Mouse (Mus musculus) R1 (cell line): ENCODE measurements around the gene Zfhx3.

Experiments
- DNase-seq: peaks from one replicate; pipeline ENCODE4 v3.0.0-alpha.2; 2018; ENCODE audit warnings: low read depth, low spot score

Zfhx3 gene

GRCm38 (mm10) chr8:108783155-108783554 is 840.7 kb downstream of the Zfhx3 start:
- DNase-seq = no peak

GRCm38 (mm10) chr8:108788156-108788761 is 845.8 kb downstream of the Zfhx3 start:
- DNase-seq = no peak

- DNase-seq = no peak
These were observed 846.3 kb downstream of the Zfhx3 start for GRCm38 (mm10) chr8:108788762-108789157.

GRCm38 (mm10) chr8:108790559-108791293 is 848.3 kb downstream of the Zfhx3 start:
- DNase-seq = peak; percentile 78

- DNase-seq = no peak
These were observed 853.6 kb downstream of the Zfhx3 start for GRCm38 (mm10) chr8:108796076-108796475.

- peak; percentile 27 for DNase-seq
These were observed 854.4 kb downstream of the Zfhx3 start for GRCm38 (mm10) chr8:108796882-108797281.

GRCm38 (mm10) chr8:108798012-108798411 is 855.6 kb downstream of the Zfhx3 start:
- peak; percentile 21 for DNase-seq

- no peak for DNase-seq
These were observed 856.8 kb downstream of the Zfhx3 start for GRCm38 (mm10) chr8:108799250-108799649.

GRCm38 (mm10) chr8:108800357-108800756 is 857.9 kb downstream of the Zfhx3 start:
- no peak for DNase-seq

- DNase-seq = no peak
These were observed 860.6 kb downstream of the Zfhx3 start for GRCm38 (mm10) chr8:108803017-108803416.

- no peak for DNase-seq
These were observed 869.2 kb downstream of the Zfhx3 start for GRCm38 (mm10) chr8:108811694-108812093.

- DNase-seq = no peak
These were observed 870.9 kb downstream of the Zfhx3 start for GRCm38 (mm10) chr8:108813375-108813774.

- DNase-seq = peak; percentile 37
These were observed 876.8 kb downstream of the Zfhx3 start for GRCm38 (mm10) chr8:108819271-108819671.

GRCm38 (mm10) chr8:108819826-108820225 is 877.4 kb downstream of the Zfhx3 start:
- peak; percentile 64 for DNase-seq

- peak; percentile 96 for DNase-seq
These were observed 878.2 kb downstream of the Zfhx3 start for GRCm38 (mm10) chr8:108820634-108821033.

- DNase-seq = peak; percentile 17
These were observed 880.4 kb downstream of the Zfhx3 start for GRCm38 (mm10) chr8:108822841-108823266.

GRCm38 (mm10) chr8:108824049-108824448 is 881.6 kb downstream of the Zfhx3 start:
- DNase-seq = no peak

- no peak for DNase-seq
These were observed 884.0 kb downstream of the Zfhx3 start for GRCm38 (mm10) chr8:108826414-108826813.

- DNase-seq = peak; percentile 42
These were observed 885.0 kb downstream of the Zfhx3 start for GRCm38 (mm10) chr8:108827428-108827827.

GRCm38 (mm10) chr8:108829305-108829717 is 886.9 kb downstream of the Zfhx3 start:
- peak; percentile 32 for DNase-seq

GRCm38 (mm10) chr8:108835143-108835542 is 892.7 kb downstream of the Zfhx3 start:
- no peak for DNase-seq

- no peak for DNase-seq
These were observed 895.3 kb downstream of the Zfhx3 start for GRCm38 (mm10) chr8:108837788-108838187.

- DNase-seq = no peak
These were observed 896.3 kb downstream of the Zfhx3 start for GRCm38 (mm10) chr8:108838761-108839160.
